Mouse (Mus musculus) forebrain, embryonic 14.5 days (tissue): Measurements from ENCODE around the gene Chn2. TPM values are rescaled to one million over a fixed set of nuclear protein-coding genes. Genes with fewer than 3 reads are reported as not detected.
A peak's percentile ranks its signal among the peaks of the same experiment; 100 is the strongest.

Source experiments
- ATAC-seq: fragments of 200-750 bp; cut with Nextera tagmentation; 2 replicates; pipeline ENCODE4 v1.8.0; 2017; ENCODE audit warnings: mild to moderate bottlenecking, moderate library complexity
- DNase-seq: peaks from one replicate; pipeline ENCODE4 v3.0.0-alpha.2; 2015; ENCODE audit warnings: low spot score
- H3K27ac ChIP-seq: fragments of 300-500 bp; sonication (generic); 2 replicates; pipeline ENCODE4 v1.5.1; 2014; ENCODE audit warnings: low read depth, mild to moderate bottlenecking, control low read depth, low read length, moderate library complexity
- H3K27me3 ChIP-seq: fragments of 300-500 bp; sonication (generic); replicated peaks from 2 replicates; pipeline ENCODE4 v1.6.1; 2014; ENCODE audit warnings: low read length, control low read depth, mixed read lengths; ENCODE audit not compliant: control insufficient read depth, insufficient read depth
- H3K36me3 ChIP-seq: fragments of 300-500 bp; sonication (generic); 2 replicates; pipeline ENCODE4 v1.6.1; 2014; ENCODE audit warnings: low read length, control low read depth; ENCODE audit not compliant: control insufficient read depth, insufficient read depth
- H3K4me1 ChIP-seq: fragments of 300-500 bp; sonication (generic); 2 replicates; pipeline ENCODE4 v1.6.1; 2014; ENCODE audit warnings: antibody characterized with exemption, low read length, control low read depth; ENCODE audit not compliant: control insufficient read depth, insufficient read depth
- H3K4me2 ChIP-seq: fragments of 300-500 bp; sonication (generic); 2 replicates; pipeline ENCODE4 v1.6.1; 2014; ENCODE audit warnings: mild to moderate bottlenecking, control low read depth, low read length
- H3K4me3 ChIP-seq: fragments of 300-500 bp; sonication (generic); 2 replicates; pipeline ENCODE4 v1.5.1; 2014; ENCODE audit warnings: low read depth, low read length, control low read depth
- H3K9ac ChIP-seq: fragments of 300-500 bp; sonication (generic); 2 replicates; pipeline ENCODE4 v1.6.1; 2014; ENCODE audit warnings: mild to moderate bottlenecking, low read length, control low read depth, moderate library complexity
- H3K9me3 ChIP-seq: fragments of 300-500 bp; sonication (generic); replicated peaks from 2 replicates; pipeline ENCODE4 v1.6.1; 2016; ENCODE audit warnings: low read length, control low read depth, mixed read lengths; ENCODE audit not compliant: control insufficient read depth
- WGBS: fragments of 180-500 bp; shearing (Covaris S2); extraction: QIAGEN DNeasy Blood & Tissue Kit; methylation state at CpG from one replicate; pipeline ENCODE4 v1.1.7; 2014; 5-methylcytosine and 5-hydroxymethylcytosine counted together
- polyA plus RNA-seq: library from polyadenylated mRNA; unstranded; fragments of >200 nt; fragmentation: Nextera tagmentation; extraction: Ambion mirVana; gene quantifications from 2 replicates; pipeline ENCODE4 v1.2.1, GENCODE M21; 2014

The Chn2 gene
- polyA plus RNA-seq, 1 experiment from 2014 or later = 45.9 TPM

- 8% methylated on average over 3 of the region's 4 CpGs for WGBS
- no peak overlapping the region for H3K27ac ChIP-seq
- peaks cover 10% of the 10 kb centered on the region for H3K4me1 ChIP-seq
- H3K27me3 ChIP-seq = no peaks in the 10 kb centered on the region
- ATAC-seq (peak; percentile 45), DNase-seq (peak; percentile 76)
- H3K36me3 ChIP-seq = no peaks in the 10 kb centered on the region
- H3K4me3 ChIP-seq = no peak overlapping the region
- no peak overlapping the region for H3K4me2 ChIP-seq
- no peak overlapping the region for H3K9ac ChIP-seq
- no peaks in the 10 kb centered on the region for H3K9me3 ChIP-seq
Measured at GRCm38 (mm10) chr6:54111416-54111984, 72.1 kb downstream of the Chn2 start.

- DNase-seq (no peak), ATAC-seq (no peak)
- H3K27me3 ChIP-seq = no peaks in the 10 kb centered on the region
- H3K9me3 ChIP-seq = no peaks in the 10 kb centered on the region
- WGBS = 84% methylated on average over 5 of the region's 5 CpGs
- H3K36me3 ChIP-seq = no peaks in the 10 kb centered on the region
- no peak overlapping the region for H3K27ac ChIP-seq
- H3K4me1 ChIP-seq = peaks cover 10% of the 10 kb centered on the region
- no peak overlapping the region for H3K4me3 ChIP-seq
- H3K9ac ChIP-seq = no peak overlapping the region
- no peak overlapping the region for H3K4me2 ChIP-seq
Measured at GRCm38 (mm10) chr6:54113338-54113737, 74.0 kb downstream of the Chn2 start.

- no peaks in the 10 kb centered on the region for H3K9me3 ChIP-seq
- no peak overlapping the region for H3K4me2 ChIP-seq
- no peak overlapping the region for H3K4me3 ChIP-seq
- no peaks in the 10 kb centered on the region for H3K27me3 ChIP-seq
- H3K9ac ChIP-seq = no peak overlapping the region
- DNase-seq (no peak), ATAC-seq (no peak)
- H3K4me1 ChIP-seq = peaks cover 10% of the 10 kb centered on the region
- no peaks in the 10 kb centered on the region for H3K36me3 ChIP-seq
- no peak overlapping the region for H3K27ac ChIP-seq
- WGBS = 87% methylated on average over 6 of the region's 6 CpGs
Measured at GRCm38 (mm10) chr6:54114412-54114811, 75.1 kb downstream of the Chn2 start.

GRCm38 (mm10) chr6:54116299-54116698 is 76.9 kb downstream of the Chn2 start:
- Histone ChIP-seq H3K27me3 (no peaks in the 10 kb centered on the region), H3K36me3 (no peaks in the 10 kb centered on the region), H3K9ac (no peak overlapping the region), H3K4me2 (no peak overlapping the region), H3K4me3 (no peak overlapping the region), H3K9me3 (no peaks in the 10 kb centered on the region), H3K27ac (no peak overlapping the region), H3K4me1 (peaks cover 13% of the 10 kb centered on the region)
- no peak for DNase-seq
- ATAC-seq = no peak
- WGBS = 89% methylated on average over 9 of the region's 9 CpGs

- H3K4me1 ChIP-seq = peaks cover 10% of the 10 kb centered on the region
- ATAC-seq (no peak), DNase-seq (no peak)
- no peaks in the 10 kb centered on the region for H3K36me3 ChIP-seq
- H3K4me3 ChIP-seq = no peak overlapping the region
- H3K27me3 ChIP-seq = no peaks in the 10 kb centered on the region
- no peak overlapping the region for H3K4me2 ChIP-seq
- no peak overlapping the region for H3K27ac ChIP-seq
- H3K9ac ChIP-seq = no peak overlapping the region
- 94% methylated on average over 7 of the region's 7 CpGs for WGBS
- H3K9me3 ChIP-seq = no peaks in the 10 kb centered on the region
Measured at GRCm38 (mm10) chr6:54117001-54117591, 77.7 kb downstream of the Chn2 start.

GRCm38 (mm10) chr6:54118395-54118794 is 79.0 kb downstream of the Chn2 start:
- Histone ChIP-seq H3K4me3 (no peak overlapping the region), H3K36me3 (no peaks in the 10 kb centered on the region), H3K27ac (no peak overlapping the region), H3K4me1 (peaks cover 10% of the 10 kb centered on the region), H3K27me3 (no peaks in the 10 kb centered on the region), H3K9ac (no peak overlapping the region), H3K4me2 (no peak overlapping the region), H3K9me3 (no peaks in the 10 kb centered on the region)
- WGBS = 76% methylated on average over 3 of the region's 3 CpGs
- DNase-seq (no peak), ATAC-seq (no peak)

GRCm38 (mm10) chr6:54118897-54119296 is 79.5 kb downstream of the Chn2 start:
- Histone ChIP-seq H3K27me3 (no peaks in the 10 kb centered on the region), H3K9ac (no peak overlapping the region), H3K27ac (no peak overlapping the region), H3K36me3 (no peaks in the 10 kb centered on the region), H3K4me1 (peaks cover 10% of the 10 kb centered on the region), H3K9me3 (no peaks in the 10 kb centered on the region), H3K4me2 (no peak overlapping the region), H3K4me3 (no peak overlapping the region)
- WGBS = 84% methylated on average over 4 of the region's 4 CpGs
- no peak for ATAC-seq
- no peak for DNase-seq

GRCm38 (mm10) chr6:54119461-54119860 is 80.1 kb downstream of the Chn2 start:
- peaks cover 10% of the 10 kb centered on the region for H3K4me1 ChIP-seq
- H3K9me3 ChIP-seq = no peaks in the 10 kb centered on the region
- 28% methylated on average over 2 of the region's 2 CpGs for WGBS
- peak overlapping the region; percentile 28; the same call in 1 of the 2 replicates for H3K27ac ChIP-seq
- H3K9ac ChIP-seq = no peak overlapping the region
- H3K4me2 ChIP-seq = no peak overlapping the region
- no peaks in the 10 kb centered on the region for H3K36me3 ChIP-seq
- DNase-seq (no peak), ATAC-seq (peak; percentile 47; the same call in 1 of the 2 replicates)
- no peaks in the 10 kb centered on the region for H3K27me3 ChIP-seq
- no peak overlapping the region for H3K4me3 ChIP-seq

GRCm38 (mm10) chr6:54119885-54120666 is 80.7 kb downstream of the Chn2 start:
- Histone ChIP-seq H3K9me3 (no peaks in the 10 kb centered on the region), H3K36me3 (no peaks in the 10 kb centered on the region), H3K27ac (peak overlapping the region; percentile 28), H3K4me1 (peaks cover 10% of the 10 kb centered on the region), H3K9ac (no peak overlapping the region; the same call in 1 of the 2 replicates), H3K4me3 (no peak overlapping the region), H3K27me3 (no peaks in the 10 kb centered on the region), H3K4me2 (no peak overlapping the region)
- ATAC-seq (peak; percentile 93), DNase-seq (peak; percentile 83)
- 21% methylated on average over 13 of the region's 13 CpGs for WGBS
